Mouse (Mus musculus) thymus, adult 2 months (tissue): ENCODE data around the gene Appl2. TPM values are rescaled to one million over a fixed set of nuclear protein-coding genes. Genes with fewer than 3 reads are reported as not detected.

Experiments
- DNase-seq: peaks from one replicate; pipeline ENCODE4 v3.0.0; 2021
- H3K27ac ChIP-seq: fragments of 200-500 bp; 2 replicates; pipeline ENCODE4 v1.5.1; 2012; ENCODE audit warnings: low read length, control low read depth; ENCODE audit not compliant: control insufficient read depth, insufficient read depth
- H3K27me3 ChIP-seq: fragments of 200-500 bp; 2 replicates; pipeline ENCODE4 v1.6.1; 2012; ENCODE audit warnings: mild to moderate bottlenecking, low read length, moderate library complexity, mixed read lengths; ENCODE audit not compliant: control insufficient read depth, insufficient read depth
- H3K36me3 ChIP-seq: fragments of 200-500 bp; 2 replicates; pipeline ENCODE4 v1.6.1; 2012; ENCODE audit warnings: mild to moderate bottlenecking, low read length, moderate library complexity; ENCODE audit not compliant: control insufficient read depth, insufficient read depth
- H3K4me1 ChIP-seq: fragments of 200-500 bp; replicated peaks from 2 replicates; pipeline ENCODE4 v1.6.1; 2012; ENCODE audit warnings: low read length; ENCODE audit not compliant: control insufficient read depth, insufficient read depth
- H3K4me3 ChIP-seq: fragments of 200-500 bp; 2 replicates; pipeline ENCODE4 v1.5.1; 2012; ENCODE audit warnings: mild to moderate bottlenecking, low read length, control low read depth, moderate library complexity; ENCODE audit not compliant: control insufficient read depth, insufficient read depth
- CTCF ChIP-seq: fragments of 200-500 bp; IDR thresholded peaks from 2 replicates; pipeline ENCODE4 v1.5.1; 2012; ENCODE audit warnings: mild to moderate bottlenecking, control low read depth, low read length, moderate library complexity, borderline replicate concordance; ENCODE audit not compliant: control insufficient read depth, poor library complexity, insufficient read depth; ENCODE audit errors: extremely low read depth
- POLR2A ChIP-seq: fragments of 200-500 bp; IDR thresholded peaks from 2 replicates; pipeline ENCODE4 v1.6.1; 2012; ENCODE audit warnings: mild to moderate bottlenecking, low read length, control low read depth, moderate library complexity; ENCODE audit not compliant: control insufficient read depth, poor library complexity, insufficient read depth; ENCODE audit errors: extremely low read depth
- WGBS: fragments of 180-500 bp; shearing (Covaris S2); methylation state at CpG from one replicate; pipeline ENCODE4 v1.1.7; 2018; 5-methylcytosine and 5-hydroxymethylcytosine counted together
- polyA plus RNA-seq: library from polyadenylated mRNA; depleted of rRNA; stranded (reverse); fragments of >200 nt; gene quantifications from 2 replicates; pipeline ENCODE4 v1.2.3, GENCODE M21; 2012

Appl2 gene
- polyA plus RNA-seq, 1 experiment = 6.0 TPM

DNA sequence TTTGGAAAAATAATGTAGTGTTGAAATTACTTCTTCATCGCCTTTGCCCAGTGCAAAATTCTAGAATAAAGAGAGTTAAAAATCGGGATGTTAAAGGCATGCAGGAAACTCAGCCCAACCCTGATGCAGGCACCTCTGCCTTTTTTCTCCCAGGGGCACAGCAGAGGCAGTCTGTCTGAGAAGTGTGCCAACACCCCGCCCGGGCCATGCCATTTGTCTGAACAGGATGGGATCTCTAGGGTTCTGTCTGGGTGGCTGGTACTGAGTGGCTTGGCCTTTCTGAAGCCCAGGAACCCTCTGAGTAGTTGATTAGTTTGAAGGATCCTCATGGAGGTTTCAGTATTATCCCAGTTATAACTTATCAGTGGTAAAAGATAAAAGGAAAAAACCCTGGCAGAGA is 20.3 kb downstream of the Appl2 start:
- no peaks in the 10 kb centered on the region for H3K27me3 ChIP-seq
- H3K4me1 ChIP-seq = no peaks in the 10 kb centered on the region
- WGBS = 97% methylated on average over 4 of the region's 4 CpGs
- H3K36me3 ChIP-seq = no peaks in the 10 kb centered on the region
- TF ChIP-seq POLR2A (no peak), CTCF (no peak)
- no peak for DNase-seq
- H3K4me3 ChIP-seq = no peak overlapping the region
- no peak overlapping the region for H3K27ac ChIP-seq

DNA sequence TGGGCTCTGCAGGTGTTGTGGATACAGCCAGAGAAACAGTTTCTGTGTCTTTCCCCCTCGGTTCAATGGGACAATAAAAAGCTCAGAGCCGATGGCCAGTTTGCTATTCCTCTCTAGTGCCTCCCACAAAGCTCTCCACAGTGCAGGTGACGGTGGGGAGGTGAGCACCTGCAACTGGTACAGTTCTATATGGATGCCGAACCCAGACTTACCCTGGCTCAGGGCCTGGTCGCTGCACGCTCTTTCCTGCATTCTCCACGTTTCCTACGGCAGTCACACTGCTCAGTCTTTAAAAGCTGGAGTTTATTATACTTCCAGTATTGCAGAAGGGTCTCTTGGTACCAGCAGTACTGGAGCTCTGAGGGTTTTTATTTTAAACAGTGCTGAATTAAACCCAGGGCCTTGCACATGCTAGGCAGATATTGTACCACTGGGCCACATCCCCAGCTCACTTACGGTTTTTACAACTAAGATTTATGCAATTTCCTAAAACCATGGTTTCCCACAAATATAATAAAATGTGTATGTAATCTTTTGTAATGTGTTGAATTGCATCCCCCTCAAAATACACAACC is 21.3 kb downstream of the Appl2 start:
- H3K27ac ChIP-seq = no peak overlapping the region
- 96% methylated on average over 9 of the region's 9 CpGs for WGBS
- no peaks in the 10 kb centered on the region for H3K27me3 ChIP-seq
- H3K4me3 ChIP-seq = no peak overlapping the region
- TF ChIP-seq POLR2A (no peak), CTCF (no peak)
- H3K36me3 ChIP-seq = no peaks in the 10 kb centered on the region
- H3K4me1 ChIP-seq = no peaks in the 10 kb centered on the region
- no peak for DNase-seq

DNA sequence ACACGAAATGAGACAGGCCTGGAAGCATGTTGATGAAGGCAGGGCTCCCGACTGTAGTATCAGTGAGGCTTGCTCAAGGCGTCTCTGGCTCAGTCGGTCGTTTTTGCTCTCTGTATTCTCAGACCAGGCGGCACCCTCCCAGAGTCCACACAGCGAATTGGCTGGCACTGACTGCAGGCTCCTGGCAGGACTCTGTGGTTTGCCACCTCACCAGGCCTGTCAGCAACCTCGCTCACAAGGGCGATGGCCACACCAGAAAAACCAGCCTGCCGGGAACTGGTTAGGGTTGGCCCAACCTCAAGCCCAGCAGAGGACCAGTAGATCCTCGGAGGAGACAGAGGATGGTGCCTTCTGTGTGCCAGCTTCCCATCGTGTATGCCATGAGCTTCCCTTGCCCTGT is 23.7 kb downstream of the Appl2 start:
- no peak for DNase-seq
- Histone ChIP-seq H3K4me1 (no peaks in the 10 kb centered on the region), H3K4me3 (no peak overlapping the region), H3K27me3 (no peaks in the 10 kb centered on the region), H3K27ac (no peak overlapping the region), H3K36me3 (no peaks in the 10 kb centered on the region)
- 95% methylated on average over 12 of the region's 12 CpGs for WGBS
- TF ChIP-seq CTCF (no peak), POLR2A (no peak)

DNA sequence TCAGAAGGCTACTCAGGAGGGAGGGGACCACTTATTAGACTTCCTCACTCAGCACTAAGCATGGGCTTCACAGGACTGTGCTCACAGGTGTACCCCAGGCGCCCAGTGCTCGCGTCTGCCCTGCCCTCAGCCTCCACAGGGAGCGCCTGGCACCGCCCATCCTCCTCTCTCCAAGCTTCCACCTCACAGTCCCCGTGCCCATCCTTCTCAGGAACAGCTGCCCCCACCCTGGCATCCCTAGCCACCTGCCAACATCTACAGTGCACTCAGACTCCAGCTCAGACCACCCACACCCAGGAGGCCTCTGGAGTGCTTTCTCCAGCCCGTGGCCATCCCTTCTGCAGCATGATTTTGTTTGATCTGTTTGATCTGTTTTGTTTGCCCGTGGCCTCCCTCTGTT is 24.5 kb downstream of the Appl2 start:
- TF ChIP-seq CTCF (no peak), POLR2A (no peak)
- Histone ChIP-seq H3K27me3 (no peaks in the 10 kb centered on the region), H3K4me1 (no peaks in the 10 kb centered on the region), H3K4me3 (no peak overlapping the region), H3K36me3 (no peaks in the 10 kb centered on the region), H3K27ac (no peak overlapping the region)
- WGBS = 87% methylated on average over 8 of the region's 8 CpGs
- DNase-seq = no peak

DNA sequence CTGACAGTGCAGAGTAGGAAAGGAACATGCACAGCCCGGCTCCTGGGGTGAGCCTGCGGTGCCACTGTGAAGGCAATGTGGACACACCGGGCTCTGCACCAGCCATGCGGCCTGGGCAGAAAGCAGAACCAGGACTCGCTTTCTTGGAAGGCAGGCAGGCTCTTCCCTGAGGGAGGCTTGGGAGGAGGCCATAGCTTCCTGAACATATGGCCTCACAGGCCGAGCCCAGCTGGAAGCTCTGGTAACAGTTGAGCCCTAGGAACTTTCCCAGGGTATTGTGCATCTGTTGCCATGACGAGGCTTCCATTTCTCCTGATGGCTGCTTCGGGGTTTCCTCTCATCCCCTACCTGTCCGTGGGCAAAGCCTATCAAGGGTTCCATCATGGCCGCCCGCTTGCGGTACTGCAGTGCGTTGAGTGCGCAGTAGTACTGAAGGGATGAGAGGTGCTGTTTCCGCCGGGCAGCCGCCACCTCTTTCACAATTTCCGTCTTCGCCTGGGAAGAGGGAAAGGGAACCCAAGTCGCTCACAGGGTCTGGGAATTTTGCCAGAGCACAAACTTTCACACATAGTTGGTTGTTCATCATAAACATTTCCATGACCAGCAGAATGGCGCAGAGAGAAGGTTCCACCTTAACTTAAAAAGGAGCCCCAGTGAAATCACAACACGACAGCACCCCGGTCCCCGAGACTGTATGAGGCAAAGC is 28.0 kb downstream of the Appl2 start:
- 97% methylated on average over 24 of the region's 24 CpGs for WGBS
- Histone ChIP-seq H3K4me3 (no peak overlapping the region), H3K27me3 (no peaks in the 10 kb centered on the region), H3K27ac (no peak overlapping the region), H3K36me3 (no peaks in the 10 kb centered on the region), H3K4me1 (no peaks in the 10 kb centered on the region)
- no peak for DNase-seq
- TF ChIP-seq CTCF (no peak), POLR2A (no peak)

DNA sequence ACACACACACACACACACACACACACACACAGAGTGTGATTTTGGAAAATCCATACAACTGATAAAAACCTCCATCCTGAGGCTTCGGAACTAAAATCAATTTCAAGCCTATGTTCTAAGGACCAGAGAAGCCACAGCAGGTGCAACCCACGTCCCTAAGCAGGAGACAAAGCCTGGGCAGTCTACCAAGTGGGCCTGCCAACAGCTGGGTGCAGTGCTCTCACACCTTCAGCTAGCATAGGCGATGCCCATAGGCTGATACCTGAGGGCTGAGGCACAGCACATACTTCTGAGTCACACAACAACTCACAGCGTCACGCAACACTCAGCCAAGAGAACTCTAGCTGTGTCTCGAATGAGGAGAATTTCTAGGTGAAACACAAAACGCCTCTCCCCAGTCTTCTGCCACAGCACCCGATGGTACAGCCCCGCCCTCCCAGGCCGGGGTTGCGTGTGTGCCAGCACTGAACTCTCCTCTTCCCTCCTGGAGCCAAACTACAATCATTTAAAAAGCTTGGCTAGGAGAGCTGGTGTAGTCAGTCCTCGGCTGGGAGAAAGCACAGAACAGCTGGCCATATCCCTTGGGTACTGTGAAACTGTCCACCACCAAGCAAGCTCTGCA is 29.6 kb downstream of the Appl2 start:
- H3K4me3 ChIP-seq = no peak overlapping the region
- TF ChIP-seq CTCF (no peak), POLR2A (no peak)
- H3K4me1 ChIP-seq = no peaks in the 10 kb centered on the region
- H3K36me3 ChIP-seq = no peaks in the 10 kb centered on the region
- no peak overlapping the region for H3K27ac ChIP-seq
- WGBS = 93% methylated on average over 12 of the region's 12 CpGs
- DNase-seq = no peak
- no peaks in the 10 kb centered on the region for H3K27me3 ChIP-seq
